Mouse (Mus musculus): ENCODE results near the gene Sec63.
A peak's percentile ranks its signal among the peaks of the same experiment; 100 is the strongest.

The Sec63 gene

DNA sequence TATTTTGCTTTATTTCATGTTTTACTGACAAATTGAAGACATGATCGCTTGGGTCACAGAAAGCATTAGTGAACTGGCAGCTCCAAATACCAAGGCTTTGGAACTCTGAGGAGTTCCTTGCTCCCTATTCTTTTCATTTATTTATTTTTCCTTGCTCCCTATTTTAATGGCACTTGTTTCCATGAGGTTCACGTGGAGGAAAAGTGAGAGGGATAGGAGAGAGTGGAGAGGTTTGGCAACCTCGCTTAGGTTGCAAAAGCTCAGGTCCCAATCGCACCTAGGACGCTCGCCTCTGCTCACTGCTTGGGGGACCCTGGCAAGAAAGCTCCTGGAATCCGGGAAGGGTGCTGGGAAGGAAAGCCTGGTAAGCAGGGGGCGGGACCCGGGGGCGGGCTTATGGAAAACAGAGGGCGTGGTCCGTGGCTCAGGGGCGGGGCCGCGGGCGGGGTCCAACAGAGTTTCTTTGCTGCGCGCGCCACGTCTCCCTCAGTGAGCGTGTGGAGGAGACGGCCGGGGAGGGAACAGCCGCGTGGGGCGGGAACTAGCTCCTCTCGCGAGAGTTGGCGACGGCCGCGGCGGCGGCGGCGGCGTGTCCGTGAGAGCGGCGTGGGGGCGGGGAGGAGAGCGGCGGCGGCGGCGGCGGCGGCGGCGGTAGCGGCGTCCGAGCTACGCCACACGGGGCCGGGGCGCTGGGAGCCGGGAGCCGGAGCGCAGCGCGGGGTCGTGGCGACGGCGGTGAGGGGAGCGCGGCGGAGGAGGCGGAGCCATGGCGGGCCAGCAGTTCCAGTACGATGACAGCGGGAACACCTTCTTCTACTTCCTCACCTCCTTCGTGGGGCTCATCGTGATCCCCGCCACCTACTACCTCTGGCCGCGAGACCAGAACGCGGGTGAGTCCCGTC is at the start of gene Sec63:
Gene Sec63, plus strand, starts transcription at position 498 of the 902 bp plus-strand sequence.
- peak; percentile 84 for DNase-seq (ENCODE audit: low read depth)

DNA sequence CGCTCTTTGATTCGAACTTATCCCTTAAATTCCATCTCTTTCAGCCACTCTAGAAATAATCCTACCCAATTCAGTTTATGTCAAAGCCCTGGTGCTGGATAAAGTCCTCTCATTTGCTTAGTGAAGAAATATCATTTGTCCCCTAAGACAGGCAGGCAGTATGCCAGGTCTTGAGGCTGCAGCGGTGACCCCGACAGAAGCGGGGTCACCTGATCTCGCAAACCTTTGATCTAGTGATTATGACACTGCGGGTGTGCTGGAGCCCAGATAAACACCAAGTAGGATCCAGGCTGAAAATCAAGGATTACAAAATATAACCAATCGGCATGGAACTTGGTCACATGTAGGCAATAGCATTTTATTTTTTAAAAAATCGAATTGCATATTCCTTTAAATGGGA is 46.6 kb upstream of the Sec63 start:
- DNase-seq (ENCODE audit: low read depth): no peak

DNA sequence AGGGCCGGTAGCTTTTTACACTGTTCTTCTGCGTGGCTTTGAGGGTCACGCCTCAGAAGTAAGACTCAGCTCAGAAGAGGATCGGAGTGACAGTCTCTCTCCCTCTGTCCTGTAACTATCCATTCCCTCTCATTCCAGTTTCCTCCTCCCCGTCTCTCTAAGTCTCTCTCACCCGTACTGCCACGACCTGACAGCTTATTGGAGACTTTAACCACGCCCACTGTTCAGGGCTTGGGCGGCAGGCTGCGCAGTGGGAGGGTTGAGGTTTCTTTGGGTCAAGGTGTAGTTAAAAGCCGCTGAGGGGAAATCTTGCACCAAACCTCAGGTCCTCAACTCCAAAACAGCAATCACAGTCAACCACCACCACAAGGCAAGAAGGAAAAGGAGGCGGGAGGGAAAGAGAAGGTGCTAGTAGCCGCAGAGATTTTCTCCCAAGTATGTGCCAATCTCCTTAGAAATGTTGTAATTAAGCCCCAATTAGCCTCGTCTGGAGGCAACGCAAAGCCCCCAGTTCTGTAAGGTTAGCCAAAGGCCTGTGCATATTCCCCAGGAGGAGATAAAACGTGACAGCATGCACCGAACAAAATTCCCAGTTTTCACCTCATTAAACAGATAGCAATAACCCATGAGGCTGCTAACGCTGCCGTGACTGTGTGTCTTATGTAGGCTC is 45.8 kb upstream of the Sec63 start:
- DNase-seq (ENCODE audit: low read depth): no peak

DNA sequence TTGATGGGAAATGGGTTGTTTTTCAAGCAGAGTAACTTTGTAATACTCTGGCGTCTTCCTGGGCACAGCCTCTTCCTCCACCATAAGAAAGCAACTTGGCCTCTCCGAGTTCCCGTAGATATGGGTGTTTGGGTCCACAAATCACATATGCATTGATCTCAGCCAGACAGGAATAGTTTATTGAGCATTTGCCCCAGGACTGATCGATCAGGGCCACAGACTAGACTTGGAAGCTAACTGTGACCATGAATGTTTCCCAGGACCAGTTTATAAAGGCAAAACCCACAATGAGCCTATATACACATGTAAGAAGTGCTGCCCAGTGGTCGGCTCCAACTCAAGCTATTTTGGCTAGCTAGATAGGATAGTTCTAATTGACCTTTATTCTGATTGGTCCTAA is 39.2 kb upstream of the Sec63 start:
- no peak for DNase-seq (ENCODE audit: low read depth)

DNA sequence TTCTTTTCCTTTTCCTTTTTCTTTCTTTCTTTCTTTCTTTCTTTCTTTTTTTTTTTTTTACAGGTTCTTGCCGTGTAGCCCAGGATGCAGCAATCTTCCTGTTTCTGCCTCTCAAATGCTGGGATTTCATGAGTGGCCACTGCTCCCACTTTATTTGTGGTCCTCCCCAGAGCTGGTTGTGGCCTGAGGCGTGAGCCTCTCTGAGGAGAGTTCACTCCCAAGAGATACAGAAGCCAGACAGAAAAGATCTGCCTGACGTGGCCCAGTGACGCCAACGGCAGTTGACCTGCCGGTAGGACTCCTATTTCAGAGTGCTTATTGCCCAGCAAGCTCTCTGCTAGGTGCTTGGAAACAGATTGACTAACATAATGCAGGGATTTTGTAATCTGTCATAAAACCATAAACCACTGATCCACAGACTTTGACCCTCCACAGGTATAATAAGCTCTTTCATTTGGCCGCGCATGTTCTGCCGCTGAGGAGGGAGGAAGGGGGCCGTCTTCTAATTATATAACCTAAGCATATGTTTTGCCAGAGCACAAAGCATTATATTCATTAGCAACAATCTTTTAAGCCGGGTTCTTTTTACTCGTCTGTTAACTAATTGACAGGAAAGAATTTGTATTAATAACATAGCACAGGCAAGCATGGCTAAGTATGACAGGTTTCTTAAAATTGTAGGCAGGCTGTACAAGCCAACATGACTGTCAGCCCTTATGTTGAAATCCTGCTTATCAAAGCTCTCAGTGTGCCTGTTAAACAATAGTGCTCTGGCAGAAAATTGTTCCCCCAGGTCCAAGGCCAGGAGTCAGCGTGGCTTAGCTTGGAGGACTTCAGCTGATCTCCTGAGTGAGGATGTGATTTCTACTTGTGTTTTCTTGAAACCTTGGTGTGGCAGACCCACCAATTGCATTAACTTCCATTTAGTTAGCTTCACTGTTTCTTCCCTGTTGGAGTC is 37.7 kb upstream of the Sec63 start:
- no peak for DNase-seq (ENCODE audit: low read depth)

DNA sequence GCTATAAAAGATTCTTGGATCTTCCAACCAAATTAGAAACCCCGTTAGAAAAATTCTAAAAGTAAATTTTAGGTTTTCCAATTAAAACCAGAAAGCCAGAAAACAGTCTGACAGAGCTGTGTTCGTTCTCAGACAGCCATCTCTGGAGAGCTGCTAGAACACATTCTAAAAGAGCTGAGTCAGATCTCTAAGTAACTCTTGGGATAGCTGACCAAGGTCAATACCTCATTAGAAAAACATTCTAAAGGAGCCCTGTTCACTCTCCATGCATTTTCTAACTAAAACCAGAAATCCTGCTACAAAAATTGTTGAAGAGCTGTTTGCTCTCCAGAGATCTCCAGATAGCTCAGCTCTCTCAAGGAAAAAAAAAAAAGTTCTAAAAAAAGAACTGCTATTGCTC is 31.7 kb upstream of the Sec63 start:
- no peak for DNase-seq (ENCODE audit: low read depth)

DNA sequence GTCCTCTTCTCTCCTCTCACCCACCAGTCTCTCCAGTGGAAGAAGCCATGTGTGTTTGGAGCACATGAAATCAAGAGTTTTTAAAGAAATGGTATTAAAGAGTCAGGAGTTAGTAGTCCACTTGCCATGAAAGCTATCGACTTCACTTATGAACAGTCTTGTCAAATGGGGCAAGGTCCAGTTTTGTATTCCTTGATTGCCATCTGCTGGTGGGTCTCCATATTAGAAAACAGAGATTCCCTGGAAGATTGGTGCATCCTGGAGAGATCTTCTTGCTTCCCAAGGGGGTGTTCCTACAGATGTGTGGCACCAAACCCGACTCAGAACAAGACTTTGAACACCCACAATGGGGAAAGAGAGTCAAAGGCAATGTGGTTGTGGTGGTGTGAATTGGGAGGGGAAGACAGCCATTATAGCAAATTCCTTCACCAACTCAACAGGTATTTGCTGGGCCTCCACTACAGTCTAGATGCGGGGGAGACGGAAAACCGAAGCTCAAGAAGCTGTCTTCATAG is 26.7 kb upstream of the Sec63 start:
- no peak for DNase-seq (ENCODE audit: low read depth)

DNA sequence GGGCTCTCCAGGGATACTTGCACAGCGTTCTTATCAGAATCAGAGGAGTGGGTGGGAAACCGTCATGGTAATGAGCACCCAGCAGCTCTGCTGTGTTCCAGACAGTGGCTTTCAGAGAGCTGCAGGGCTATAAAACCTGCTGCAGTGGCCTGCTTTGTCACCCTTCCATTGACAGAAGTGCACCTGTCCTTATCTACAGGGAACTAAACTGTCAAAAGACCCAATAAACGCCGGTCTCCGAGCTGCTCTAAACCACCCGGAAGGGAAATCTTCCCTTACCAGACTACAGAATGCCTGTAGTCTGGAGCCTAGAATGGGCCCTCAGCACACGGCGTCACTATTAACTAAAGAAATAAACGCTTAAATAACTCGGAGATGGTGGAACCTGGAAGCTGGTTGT is 9.5 kb upstream of the Sec63 start:
- DNase-seq (ENCODE audit: low read depth): no peak

DNA sequence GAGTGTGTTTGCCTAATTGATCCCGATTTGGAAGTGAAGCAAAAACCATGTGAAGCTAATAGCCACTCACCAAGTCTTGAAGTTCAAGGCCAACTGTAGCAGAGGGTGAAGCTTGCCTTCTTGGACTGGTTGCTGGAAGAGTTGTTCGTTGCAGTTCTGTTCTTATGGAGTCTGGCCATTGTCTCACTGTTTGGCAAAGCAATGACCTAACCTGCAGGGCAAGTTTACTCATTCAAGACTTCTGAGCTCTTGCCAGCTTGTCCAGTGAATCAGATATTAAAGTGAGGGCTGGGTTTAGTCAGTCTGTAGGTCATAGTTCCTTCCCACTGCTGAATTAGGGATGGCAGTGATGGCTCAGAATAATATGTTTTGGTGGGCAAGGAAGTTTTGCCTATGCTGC is 7.0 kb upstream of the Sec63 start:
- DNase-seq (ENCODE audit: low read depth): no peak

DNA sequence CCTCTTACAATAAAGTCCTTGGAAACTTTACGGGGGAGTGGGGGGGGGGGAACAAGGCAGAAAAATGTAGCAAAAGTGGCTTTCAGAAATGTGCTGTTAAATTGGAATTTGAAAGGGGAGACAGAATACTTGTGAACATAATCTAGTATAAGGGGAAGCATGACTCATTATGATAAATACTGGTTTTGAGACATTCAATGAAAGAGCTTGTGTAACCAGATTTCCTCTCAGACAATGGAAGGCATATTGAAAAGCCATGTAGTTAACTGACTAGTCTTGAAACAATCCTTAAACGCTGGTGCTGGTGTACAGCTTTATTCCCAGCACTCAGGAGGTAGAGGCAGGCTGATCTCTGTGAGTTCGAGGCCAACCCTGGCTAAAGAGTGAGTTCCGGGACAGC is 1.6 kb upstream of the Sec63 start:
- DNase-seq (ENCODE audit: low read depth): no peak

DNA sequence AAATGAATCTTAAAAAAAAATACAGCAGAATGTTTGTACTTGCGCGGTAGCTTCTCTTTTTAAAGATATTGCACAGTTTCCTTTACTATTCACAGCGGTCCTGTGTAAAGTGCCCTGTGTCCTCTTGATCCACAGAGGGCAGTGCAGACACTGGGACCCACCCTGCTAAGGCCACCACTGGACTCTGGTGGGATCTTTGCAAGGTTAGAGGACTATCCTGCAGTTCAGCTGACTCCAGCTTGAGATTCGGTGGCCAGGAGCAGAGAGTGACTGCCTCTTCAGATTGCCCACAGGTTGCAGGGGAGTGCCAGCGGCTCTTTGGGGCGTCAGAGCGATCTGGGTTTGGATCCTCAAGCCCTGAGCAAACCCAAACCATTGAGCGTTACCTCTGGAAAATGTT is 967 bp upstream of the Sec63 start:
- no peak for DNase-seq (ENCODE audit: low read depth)

DNA sequence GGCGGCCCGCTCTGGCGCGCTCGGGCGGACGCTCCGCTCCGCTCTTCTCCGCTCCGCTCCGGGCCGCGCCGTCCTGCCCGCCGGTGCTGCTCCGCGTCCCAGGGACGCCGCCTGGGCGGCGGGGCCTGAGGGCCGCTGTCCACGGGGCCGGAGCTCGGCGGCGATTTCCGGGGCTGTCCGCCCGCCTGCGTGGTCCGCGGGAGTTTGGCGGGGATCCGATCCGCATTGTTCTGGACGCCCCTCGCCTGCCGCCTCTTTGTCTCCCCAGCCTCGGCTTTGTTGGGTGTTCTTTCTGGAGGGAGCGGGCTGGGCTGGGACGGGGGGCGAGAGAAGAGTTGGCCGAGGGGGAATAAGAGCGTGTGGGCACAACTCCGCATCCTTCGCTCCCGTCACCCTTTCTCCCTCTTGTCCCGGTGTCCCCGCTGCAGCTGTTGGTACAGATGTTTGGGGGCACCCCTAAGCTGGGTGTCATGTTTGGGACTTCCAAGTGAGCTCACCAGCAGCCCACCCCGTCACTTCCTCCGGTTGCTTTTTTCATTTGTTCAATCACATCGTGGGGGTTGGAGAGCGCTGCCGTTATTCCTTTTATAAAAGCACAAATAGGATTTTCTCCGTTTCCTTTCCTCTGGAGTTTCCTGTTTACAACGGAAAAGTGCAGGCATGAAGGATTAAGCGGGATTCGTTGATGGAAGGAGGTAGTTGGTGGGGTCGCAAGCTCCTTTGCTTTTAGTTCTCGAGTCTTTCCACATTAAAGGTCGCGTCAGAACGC is 789 bp downstream of the Sec63 start:
- peak; percentile 33 for DNase-seq (ENCODE audit: low read depth)

DNA sequence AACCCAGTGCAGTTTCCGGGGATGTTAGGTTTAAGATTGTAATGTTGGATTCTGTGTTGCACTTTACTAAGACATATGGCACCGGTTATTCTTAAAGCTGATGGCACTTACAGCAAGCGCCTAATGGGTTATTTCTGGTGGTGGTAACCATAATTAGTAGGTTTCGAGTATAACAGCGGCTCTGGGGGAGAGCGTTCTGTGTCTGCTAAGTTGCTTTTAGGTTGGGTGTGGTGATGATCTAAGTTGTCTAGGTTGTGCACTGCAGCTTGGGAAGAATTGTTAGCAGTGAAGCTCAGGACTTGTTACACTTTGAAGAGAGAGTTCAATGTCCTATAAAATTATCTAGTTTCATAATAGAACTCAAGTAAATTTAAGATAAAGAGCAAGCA is 1.4 kb downstream of the Sec63 start:
- DNase-seq (ENCODE audit: low read depth): peak; percentile 40

DNA sequence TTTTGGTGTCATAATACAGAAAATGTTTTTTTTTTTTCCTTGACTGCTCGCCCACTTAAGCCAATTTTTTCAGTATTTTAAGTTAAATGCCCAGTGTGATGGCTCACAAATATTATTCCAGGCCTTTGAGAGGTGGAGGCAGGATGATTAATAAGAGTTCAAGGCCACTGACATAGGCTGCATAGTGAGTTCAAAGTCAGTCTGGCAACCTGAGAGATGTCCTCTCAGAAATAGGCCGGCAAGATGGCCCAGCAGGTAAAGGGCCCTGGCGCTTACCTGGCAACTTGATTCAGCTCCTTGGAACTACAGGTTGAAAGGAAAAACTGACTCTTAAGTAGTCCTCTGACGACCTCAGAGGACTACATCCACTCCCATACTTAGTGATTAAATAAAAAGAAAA is 1.9 kb downstream of the Sec63 start:
- no peak for DNase-seq (ENCODE audit: low read depth)

DNA sequence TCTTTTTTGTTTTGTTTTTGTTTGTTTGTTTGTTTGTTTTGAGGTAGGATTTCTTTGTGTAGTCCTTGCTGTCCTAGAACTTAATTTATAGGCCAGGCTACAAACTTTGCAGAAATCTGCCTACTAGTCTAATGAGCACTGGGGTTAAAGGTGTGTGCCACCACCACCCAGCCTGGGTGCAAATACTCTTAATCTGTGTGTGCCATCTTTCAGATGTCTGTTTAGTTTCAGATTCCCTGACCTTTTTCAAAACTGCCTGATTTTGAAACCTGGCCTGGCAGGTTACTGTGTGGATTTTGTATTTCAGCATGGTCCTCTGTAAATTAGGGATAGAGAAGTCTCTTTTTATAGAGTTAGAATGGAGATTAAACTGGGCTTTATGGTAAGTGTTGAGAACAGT is 4.0 kb downstream of the Sec63 start:
- DNase-seq (ENCODE audit: low read depth): no peak

DNA sequence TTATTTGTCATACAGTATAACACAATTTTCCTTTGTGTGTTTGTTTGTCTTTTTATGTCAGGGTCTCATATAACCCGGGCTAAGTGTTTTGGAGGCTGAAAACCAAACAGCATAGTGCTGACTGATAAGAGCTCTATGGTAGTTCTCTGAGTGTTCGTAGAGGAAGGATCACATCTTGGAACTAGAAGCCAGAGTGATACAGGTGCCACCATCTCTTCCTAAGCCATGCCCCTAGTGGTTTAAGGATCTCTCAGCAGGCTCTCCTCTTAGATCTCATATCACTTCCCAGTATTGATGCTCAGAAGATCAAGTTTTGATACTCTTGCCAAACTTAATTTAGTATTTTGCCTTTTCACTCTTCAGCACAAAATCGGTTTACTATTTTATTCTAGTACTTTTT is 14.2 kb downstream of the Sec63 start:
- DNase-seq (ENCODE audit: low read depth): no peak

DNA sequence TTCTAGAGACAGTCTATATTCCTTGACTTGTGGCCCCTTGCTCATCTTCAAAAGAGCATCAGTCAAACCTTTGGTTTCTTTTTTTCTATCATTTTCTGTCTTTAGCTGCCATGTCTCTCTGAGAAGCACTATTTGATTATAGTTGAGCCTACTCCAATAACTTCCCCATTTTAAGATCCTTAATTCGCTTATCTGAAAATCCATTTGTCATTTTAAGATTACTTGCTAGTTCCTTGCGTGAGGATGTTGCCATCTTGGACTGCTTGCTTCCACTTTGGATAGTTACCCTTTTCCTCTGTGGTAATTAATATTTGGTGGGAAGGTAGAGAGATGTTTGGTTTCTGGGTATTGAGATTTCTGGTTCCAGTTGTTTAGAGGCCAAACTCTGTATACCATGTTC is 19.5 kb downstream of the Sec63 start:
- DNase-seq (ENCODE audit: low read depth): no peak

DNA sequence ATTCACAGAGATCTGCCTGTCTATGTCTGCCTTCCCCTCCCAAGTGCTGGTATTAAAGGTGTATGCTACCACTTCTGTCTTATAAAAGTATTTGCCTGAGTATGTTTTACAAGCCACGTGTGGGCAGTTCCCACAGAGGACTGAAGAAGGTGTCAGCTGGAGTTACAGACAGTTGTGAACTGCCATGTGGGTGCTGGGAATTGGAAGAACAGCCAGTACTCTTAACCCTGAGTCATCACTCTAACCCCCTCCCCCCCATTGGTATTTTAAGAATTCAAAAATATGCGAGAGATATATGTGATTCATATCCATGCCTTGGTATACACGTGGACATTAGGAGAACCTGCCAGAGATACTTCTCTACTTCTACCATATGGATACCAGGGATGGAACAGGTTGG is 20.4 kb downstream of the Sec63 start:
- no peak for DNase-seq (ENCODE audit: low read depth)

DNA sequence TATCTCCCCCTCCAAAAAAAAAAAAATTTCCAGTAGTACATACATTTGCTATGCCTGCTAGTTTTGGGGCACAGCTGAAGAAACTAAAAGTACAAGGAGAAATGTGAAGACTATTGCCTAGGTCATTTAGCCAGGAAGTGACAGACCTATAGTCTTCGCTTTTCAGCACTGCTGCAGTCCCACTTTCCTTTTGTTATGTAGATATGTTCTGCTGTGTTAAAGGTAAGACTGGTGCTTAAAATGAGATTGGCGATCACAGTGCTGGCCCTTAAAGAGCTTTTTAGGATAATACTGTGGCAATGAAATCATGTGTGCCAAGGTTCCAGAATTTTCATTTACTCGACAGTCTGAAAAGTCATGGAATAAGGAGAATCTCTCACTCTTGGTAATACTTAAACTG is 39.6 kb downstream of the Sec63 start:
- DNase-seq (ENCODE audit: low read depth): no peak

DNA sequence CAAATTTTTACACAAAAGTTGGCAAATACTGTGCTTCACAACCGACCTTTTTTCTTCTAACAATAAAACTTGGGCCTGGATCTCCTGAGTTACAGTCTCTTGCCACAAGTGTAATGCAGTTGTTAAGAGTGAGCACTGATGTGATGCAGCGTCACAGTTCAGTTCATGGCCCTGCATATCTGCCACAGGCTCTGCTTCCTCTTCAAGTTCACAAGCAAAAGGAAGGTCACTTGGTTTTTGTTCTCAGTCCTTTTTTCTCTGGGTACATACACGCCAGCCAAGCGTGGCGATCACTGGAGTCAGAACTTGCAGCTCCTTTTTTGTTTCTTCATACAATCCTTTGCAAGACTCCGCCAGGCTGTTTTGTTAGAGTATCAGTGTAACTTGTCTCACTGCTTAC is 64.6 kb downstream of the Sec63 start:
- DNase-seq (ENCODE audit: low read depth): no peak

DNA sequence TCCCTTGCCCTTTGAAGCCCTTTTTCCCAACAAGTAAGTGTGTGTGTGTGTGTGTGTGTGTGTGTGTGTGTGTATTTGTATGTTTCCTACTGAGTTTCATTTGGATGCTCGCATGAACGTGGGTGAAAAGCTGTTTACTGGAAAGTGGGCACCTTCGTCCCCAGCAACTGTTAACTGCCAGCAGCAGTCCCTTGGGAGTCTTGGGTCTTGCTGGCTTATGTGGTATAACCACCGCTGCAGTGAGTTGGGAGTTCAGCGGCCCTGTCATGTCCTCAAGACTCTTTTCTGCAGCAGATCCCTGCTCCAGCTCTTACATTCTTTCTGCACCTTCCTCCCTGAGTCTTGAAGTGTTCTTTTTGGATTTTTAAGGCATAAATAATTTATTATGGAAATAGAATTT is 65.9 kb downstream of the Sec63 start:
- DNase-seq (ENCODE audit: low read depth): no peak

DNA sequence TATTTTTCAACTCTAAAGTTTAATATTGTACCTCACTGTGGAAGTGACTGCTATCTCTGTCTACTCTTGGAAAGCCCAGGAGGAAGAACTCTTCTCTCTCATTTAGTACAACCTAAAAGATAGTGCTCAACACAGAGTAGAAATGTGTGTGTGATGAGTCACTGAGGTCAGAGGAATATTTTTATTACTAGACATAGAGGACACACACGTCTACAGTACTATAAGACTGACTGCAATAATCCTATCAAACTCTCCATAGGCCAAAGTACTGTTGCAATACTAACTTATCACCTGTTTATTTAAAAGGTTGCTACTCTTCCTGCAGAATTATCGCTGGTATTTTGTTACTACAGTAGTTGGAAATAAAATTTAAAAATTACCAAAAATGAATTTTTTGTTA is 68.7 kb downstream of the Sec63 start:
- DNase-seq (ENCODE audit: low read depth): no peak
